Mouse (Mus musculus): ENCODE results near the gene Xpnpep1.

Xpnpep1 gene

GRCm38 (mm10) chr19:53032647-53033046 is 7.4 kb downstream of the Xpnpep1 start:
- no peak for DNase-seq (ENCODE audit: low spot score in 2 of 2)

GRCm38 (mm10) chr19:53031957-53032371 is 8.1 kb downstream of the Xpnpep1 start:
- no peak for DNase-seq (ENCODE audit: low spot score in 2 of 2)

DNA sequence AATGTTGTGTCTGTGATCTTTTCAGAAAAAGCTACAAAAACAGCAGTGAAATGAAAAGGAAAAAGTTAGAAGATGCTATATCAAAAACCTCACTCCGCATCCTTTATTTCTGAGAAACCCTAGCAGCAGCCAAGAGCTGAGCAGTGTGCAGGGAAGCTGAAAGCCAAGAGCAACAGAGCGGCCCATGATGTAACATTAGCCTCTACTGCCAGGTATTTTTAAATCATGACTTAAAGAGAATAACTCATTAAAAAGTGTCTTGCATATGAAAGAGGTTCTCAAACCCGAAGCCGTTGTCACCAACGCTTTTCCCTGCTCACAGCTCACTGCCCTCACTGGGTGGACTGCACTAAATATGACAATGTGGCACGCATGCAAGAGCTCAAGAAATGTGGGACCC is 9.7 kb downstream of the Xpnpep1 start:
- DNase-seq (ENCODE audit: low spot score in 2 of 2) = no peak

DNA sequence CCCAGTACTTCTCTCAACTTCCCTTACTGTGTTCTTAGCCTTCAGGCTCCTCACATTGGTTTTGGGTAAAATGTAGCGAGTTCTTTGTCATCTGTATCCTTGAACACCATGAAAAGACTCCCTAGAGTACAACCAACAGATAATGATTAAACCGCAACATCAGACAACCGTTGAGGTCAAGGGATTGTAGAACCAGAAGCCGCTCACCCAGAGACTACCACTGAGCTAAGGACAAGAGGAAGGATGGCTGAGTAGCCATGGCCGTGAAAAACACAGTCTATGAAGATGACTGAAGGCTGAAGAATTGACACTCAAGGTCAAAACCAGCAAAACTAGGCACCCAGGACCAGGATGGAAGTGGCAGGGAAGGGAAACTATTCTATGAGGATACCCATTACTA is 10.3 kb downstream of the Xpnpep1 start:
- no peak for DNase-seq (ENCODE audit: low spot score in 2 of 2)

DNA sequence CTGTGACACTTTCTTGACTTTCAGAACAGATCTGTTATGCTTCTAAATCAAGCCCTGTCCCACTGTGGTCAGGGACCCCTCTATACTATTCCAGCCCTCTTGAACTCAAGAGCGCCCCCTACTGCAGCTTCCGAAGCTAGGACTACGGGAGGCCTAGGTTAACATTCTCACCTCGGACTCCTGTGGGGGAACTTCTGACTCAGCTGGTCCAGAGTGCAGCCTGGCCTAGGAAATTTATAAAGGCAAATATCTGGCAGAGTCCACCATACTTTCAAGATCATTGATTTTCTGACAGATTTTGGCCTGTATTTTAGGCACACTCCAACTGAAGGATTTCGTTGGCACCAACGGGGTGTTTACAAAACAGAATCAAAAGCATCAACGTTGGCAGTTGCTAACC is 11.0 kb downstream of the Xpnpep1 start:
- no peak for DNase-seq (ENCODE audit: low spot score in 2 of 2)

- DNase-seq (ENCODE audit: low spot score in 2 of 2) = no peak
Measured at GRCm38 (mm10) chr19:53028216-53028615, 11.8 kb downstream of the Xpnpep1 start.

DNA sequence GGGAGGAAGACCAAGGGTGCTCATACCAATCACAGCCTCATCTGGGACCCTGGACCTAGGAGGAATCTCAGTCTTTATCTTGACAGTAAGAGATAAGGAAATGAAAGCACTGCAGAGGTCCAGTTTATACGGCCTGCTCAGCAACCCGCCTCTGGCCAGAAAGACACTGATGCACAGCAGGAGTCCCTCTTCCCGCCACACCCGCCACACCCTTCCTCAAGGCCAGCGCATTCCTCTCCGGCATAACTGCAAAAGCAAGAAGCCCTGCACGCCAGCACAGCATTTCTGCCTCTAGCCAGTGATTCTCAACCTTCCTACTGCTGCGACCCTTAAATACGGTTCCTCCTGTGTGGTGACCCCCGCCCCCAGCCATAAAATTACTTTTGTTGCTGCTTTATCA is 16.8 kb downstream of the Xpnpep1 start:
- no peak for DNase-seq (ENCODE audit: low spot score in 2 of 2)

DNA sequence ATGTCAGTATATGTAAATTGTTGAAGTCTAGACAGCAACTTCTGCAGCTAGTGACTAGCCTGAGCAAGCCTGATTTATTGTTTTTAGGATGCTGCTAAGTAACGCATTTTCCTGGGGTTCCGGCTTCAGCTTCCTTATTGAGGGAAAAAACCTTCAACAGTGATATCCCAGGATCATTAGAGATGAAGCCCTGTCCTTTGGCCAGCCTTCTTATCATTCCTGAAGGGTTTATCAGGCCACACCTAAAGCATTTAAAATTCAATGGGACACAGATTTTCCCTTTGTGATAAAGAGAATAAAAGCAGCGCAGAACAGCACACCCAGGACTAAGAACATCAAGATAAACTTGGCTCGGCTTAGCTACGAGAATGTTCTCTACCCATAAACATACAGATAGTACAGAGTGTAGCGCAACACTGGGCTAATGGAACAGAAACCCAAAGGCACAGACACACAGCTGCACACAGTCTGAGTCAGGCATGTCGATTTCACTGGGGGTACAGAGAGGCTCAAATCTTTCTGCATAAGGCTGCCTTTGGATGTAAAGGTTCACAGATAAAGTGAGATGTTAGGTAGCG is 17.9 kb downstream of the Xpnpep1 start:
- DNase-seq (ENCODE audit: low spot score in 2 of 2) = no peak

- DNase-seq (ENCODE audit: low spot score in 2 of 2) = no peak
Measured at GRCm38 (mm10) chr19:53021537-53021936, 18.5 kb downstream of the Xpnpep1 start.

DNA sequence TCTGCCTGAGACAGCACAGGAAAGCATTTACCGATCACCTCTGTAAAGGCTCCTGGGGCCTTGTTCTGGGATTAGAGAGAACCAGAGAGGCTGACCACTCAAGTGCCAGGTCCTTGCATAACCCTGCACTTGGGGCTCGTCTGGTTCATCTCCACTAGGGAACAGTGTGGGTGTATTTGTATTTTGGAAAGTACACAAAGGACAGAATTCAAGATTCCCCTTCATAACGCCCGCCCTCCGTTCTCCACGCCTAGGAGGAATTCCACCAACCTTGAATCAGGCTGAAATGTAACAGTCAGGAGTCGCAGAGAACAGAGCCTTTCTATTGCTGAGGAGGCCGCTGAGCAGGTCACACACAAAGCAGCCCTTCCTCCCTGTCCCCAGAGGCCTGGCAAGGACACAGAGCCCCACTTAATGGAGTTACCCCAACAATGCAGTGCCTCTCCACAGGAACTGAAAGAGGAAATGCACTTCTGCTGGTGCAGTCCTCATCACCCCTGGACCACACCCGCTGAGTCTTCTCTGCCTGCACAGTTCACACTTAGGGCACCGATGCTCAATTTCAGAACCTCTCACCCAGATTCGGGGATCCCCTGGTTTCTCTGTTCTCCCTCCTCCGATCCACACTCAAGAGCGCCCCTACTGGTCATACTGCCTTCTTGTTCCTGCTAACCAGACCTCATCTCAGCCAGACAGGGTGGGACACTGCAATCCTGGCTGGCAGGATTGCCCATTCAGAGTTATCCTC is 20.1 kb downstream of the Xpnpep1 start:
- peak in 1 of 2 experiments; percentile 55 for DNase-seq (ENCODE audit: low spot score in 2 of 2)

DNA sequence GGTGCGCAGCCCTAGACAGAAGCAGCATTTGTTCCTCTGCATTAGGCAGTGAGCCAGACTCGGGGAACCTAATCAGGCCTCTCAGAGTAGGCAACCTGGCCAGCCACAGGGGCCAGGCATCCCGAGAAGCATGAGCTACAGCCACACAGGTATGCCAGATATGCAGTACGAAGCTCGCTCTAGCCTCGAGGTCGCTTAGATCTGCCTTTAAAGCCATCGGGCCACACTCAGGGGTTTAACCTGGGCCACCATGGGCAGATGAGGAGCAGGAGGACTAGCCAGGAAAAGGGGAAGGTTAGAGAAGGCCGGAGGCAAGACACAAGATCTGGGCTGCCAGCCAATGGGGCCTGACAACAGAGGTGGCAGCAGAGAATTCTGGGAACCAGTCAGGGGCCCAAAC is 22.1 kb downstream of the Xpnpep1 start:
- no peak for DNase-seq (ENCODE audit: low spot score in 2 of 2)

DNA sequence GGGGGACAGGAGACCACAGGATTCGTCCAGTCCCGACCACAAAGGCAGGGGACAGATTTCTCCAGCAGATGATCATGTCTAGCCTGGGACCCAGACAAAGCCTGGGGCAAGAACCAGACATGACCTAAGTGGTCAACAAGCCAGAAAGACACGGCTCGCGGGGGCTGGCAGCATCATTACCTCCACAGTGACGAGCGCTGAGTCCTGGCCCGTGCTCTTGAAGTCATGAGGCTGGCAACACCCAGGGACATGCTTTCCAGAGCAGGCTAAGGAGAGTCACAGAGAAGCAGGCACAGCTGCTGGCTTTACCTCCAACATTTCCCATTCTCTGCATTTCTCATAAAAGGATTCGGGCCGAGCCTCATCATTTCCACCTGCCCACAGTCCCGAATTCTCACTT is 22.8 kb downstream of the Xpnpep1 start:
- no peak for DNase-seq (ENCODE audit: low spot score in 2 of 2)

- DNase-seq (ENCODE audit: low spot score in 2 of 2) = no peak
Measured at GRCm38 (mm10) chr19:53014910-53015710, 24.9 kb downstream of the Xpnpep1 start.

DNA sequence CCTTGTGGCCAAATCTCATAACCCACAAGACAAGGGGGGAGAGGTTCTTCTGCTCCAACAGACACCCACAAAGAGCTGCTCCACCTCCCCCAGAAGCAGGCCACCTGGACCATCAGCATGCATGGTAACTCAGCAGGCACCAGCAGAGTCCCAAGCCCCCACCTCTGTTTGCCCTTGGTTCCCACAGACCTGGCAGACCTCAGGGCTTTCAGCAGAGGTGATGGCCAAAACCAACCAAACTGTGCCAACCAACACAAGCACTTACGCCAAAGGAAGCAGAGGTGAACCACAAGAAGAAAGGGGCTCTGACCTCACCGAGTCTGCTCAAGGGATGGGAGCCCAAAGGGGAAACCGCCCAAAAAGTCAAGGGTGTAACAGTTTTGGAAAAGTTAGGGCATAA is 26.3 kb downstream of the Xpnpep1 start:
- DNase-seq (ENCODE audit: low spot score in 2 of 2) = no peak

- DNase-seq (ENCODE audit: low spot score in 2 of 2) = no peak
Measured at GRCm38 (mm10) chr19:53013341-53013740, 26.7 kb downstream of the Xpnpep1 start.

DNA sequence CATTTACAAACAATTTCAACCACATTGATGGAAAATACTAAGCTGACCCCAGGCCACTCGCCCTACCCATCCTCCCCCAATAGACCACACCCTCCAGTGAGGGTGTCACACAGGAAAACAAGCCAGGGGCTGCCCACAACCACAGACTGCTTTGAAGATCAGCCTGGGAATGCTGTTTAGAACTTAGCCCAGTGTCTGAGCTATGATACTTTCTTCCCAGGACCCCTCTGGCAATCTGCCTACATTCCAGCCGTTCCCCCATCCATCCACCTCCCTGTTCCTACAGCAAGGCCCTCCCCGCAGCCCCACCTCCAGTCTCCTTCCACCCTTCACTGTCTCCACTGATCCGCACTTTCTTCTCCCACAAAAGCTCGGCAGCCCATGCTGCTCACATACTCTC is 29.1 kb downstream of the Xpnpep1 start:
- DNase-seq (ENCODE audit: low spot score in 2 of 2) = no peak

DNA sequence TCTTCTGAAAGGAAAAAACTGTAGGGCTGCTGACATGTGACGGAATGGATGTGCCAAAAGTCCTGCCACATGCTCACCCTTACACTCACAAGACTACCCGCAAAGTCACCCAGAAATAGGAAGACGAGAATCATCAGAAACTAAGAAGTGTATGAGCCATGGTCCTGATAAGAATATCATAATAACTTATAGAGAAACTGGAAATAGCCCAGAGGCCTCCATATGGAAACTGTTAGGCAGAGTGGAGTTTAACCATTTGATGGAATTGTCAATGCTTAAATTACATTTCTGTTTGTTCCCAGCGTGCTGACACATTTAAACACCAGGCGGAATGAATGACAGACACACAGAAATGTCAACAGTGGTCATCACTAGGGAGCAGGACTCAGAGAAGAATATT is 31.1 kb downstream of the Xpnpep1 start:
- DNase-seq (ENCODE audit: low spot score in 2 of 2) = no peak

- peak in 1 of 2 experiments; percentile 70 for DNase-seq (ENCODE audit: low spot score in 2 of 2)
Measured at GRCm38 (mm10) chr19:53008020-53008705, 31.9 kb downstream of the Xpnpep1 start.

- no peak for DNase-seq (ENCODE audit: low spot score in 2 of 2)
Measured at GRCm38 (mm10) chr19:53005978-53006377, 34.0 kb downstream of the Xpnpep1 start.

DNA sequence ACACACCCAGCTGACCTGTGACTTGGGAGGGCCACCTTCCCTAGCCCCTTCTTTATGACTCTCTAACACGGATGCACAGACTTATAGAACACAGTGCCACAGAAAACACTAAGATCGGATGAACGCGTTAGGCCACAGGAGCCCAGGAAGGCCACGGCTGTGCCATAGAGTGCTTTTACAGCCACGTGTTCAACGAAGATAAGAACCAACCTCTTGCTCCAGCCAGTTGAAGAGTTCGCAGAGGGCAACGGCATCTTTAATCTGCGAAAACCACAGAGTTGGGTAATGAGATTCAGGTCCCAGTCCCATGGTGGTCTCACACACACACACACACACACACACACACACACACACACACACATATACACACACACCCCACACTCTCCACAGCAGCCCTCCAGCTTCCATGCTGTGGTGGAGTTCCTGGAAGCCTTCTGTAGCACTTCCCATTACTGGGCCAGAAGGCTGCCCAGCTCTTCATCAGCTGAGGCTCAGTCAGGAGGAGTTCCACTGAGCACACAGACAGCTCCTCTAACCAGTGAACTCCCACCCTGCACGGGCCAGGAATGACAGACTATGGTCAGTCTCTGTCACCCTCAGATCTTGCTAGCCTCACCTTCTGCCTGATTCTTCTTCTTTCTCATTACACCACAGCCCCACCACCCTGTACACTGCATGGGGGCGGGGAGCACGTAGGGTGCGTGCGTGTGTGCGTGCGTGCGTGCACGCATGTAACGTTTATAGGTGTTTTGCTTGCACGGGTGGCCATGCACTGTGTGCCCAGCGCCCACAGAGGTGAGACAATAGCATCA is 36.3 kb downstream of the Xpnpep1 start:
- no peak for DNase-seq (ENCODE audit: low spot score in 2 of 2)

Measured in frontal cortex, postnatal 10 days (tissue).